Mouse (Mus musculus) megakaryocyte, adult 5-6 weeks (primary cell): ENCODE measurements around the gene Rpap3. TPM values are rescaled to one million over a fixed set of nuclear protein-coding genes. Genes with fewer than 3 reads are reported as not detected.
"Not testable (repeated sequence)": the region's sequence is repeated elsewhere in the genome, so short reads cannot be mapped to it uniquely, and the experiment has no call there.

Experiments used
- ATAC-seq: 2 replicates; pipeline ENCODE4 v1.8.0; 2016; ENCODE audit warnings: mild to moderate bottlenecking, inconsistent platforms; ENCODE audit not compliant: poor library complexity, severe bottlenecking
- total RNA-seq, 2 experiments: library from RNA; stranded (forward) in 1 of 2; stranded (reverse) in 1 of 2; fragments of 153-499, 151-499 nt in 1 of 2; fragments of 221-1000, 200-1000 nt in 1 of 2; gene quantifications; 2 replicates each; pipeline versions ENCODE4 v1.2.3 to v1.2.4; 2015 to 2017

Rpap3 gene
- total RNA-seq, 2 experiments from 2014 or later, result 6.8 to 12.8 TPM

DNA sequence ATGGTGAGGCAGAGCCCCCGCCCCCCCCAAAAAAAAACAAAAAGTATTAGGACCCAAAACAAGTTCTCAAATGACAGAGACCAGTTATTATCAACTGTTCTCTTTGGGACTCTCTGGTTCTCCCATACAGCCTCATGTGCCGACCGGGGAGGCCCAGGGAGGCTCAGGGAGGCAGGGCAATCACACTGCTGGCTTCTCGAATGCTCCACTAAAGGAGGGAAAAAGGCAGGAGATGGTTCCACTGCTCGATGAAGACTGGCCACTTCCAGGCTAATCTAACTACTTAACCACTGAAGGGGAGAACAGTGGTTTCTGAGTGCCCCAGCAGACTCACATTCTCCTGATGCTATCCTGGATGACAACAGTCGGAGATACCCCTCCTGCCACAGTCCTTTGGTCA, 6.9 kb upstream of the Rpap3 start:
- ATAC-seq, result no peak

GRCm38 (mm10) chr15:97710906-97711305, 5.3 kb upstream of the Rpap3 start:
- ATAC-seq, result no peak

- ATAC-seq, result no peak
These were observed 9.0 kb downstream of the Rpap3 start for GRCm38 (mm10) chr15:97696616-97697015.

- no peak for ATAC-seq
These were observed 12.2 kb downstream of the Rpap3 start for GRCm38 (mm10) chr15:97693411-97693810.

DNA sequence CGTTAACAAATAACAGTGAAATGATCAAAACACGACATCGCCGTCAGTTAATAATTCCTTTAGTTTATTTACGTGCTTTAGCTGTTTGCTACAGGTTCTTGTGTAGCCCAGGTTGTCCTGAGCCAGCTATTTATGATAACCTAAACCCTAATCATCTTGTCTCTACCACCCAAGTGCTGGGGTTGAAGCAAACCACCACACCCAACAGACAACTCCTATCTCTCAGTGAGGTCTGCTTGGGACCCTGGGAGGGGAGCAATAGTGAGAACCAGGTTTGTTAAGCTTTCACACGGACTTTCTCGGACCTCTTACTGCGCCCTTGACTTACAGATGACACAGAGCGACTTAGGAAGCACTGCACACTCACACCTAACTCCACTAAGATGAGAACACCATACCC, 21.5 kb downstream of the Rpap3 start:
- ATAC-seq, result no peak

DNA sequence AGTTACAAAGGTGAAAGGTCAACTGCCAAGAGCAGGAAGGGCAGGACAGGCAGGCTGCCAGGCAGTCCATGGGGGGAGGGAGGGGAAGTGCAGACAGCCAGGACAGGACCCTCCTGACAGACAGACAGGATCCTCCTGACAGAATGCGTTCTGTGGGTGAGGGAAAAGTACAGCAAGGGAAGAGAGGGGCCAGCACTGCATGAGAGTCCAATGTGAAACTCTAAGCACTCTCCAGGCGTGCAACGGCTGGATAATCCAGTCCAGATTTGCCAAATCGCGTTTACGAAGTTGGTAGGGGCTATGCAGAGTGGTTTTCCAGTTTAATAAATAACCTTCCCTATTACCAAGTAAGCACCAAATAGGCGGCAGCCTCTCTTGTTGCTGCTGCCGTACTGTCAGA, 23.6 kb downstream of the Rpap3 start:
- ATAC-seq, result no peak

GRCm38 (mm10) chr15:97679991-97680681, 25.5 kb downstream of the Rpap3 start:
- ATAC-seq, result no peak

DNA sequence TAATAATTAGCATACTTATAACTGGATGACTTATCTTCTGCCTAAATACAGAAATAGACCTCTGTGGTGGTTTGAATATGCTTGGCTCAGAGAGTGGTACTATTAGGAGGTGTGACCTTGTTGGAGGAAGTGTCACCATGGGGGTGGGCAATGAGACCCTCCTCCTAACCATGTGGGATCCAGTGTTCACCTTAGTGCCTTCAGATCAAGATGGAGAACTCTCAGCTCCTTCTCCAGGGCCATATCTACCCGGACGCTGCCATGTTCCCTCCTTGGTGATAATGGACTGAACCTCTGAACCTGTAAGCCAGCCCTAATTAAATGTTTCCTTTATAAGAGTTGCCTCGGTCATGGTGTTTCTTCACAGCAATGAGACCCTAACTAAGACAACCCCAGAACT, 28.3 kb downstream of the Rpap3 start:
- ATAC-seq, result no peak

DNA sequence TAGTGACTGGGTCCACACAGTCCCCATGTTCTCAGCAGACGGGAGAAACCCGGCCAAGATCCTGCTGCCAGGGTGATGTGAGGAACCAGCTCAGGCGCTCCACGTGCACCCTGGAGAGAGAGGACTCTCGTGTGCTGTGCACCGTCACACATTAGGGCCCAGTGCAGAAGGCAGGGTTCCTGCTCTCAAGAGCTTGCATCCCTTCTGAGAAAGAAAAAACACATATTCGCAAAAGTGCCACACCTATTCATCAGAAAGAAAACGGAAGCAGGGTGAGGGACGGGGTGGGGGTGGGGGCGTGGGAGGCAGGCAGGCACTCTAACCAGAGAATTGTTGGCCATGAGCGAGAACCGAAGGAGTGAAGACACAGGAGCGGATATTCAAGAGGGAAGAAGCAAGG, 29.7 kb downstream of the Rpap3 start:
- ATAC-seq, result no peak

- ATAC-seq, result no peak
These were observed 31.2 kb downstream of the Rpap3 start for GRCm38 (mm10) chr15:97674423-97674822.

DNA sequence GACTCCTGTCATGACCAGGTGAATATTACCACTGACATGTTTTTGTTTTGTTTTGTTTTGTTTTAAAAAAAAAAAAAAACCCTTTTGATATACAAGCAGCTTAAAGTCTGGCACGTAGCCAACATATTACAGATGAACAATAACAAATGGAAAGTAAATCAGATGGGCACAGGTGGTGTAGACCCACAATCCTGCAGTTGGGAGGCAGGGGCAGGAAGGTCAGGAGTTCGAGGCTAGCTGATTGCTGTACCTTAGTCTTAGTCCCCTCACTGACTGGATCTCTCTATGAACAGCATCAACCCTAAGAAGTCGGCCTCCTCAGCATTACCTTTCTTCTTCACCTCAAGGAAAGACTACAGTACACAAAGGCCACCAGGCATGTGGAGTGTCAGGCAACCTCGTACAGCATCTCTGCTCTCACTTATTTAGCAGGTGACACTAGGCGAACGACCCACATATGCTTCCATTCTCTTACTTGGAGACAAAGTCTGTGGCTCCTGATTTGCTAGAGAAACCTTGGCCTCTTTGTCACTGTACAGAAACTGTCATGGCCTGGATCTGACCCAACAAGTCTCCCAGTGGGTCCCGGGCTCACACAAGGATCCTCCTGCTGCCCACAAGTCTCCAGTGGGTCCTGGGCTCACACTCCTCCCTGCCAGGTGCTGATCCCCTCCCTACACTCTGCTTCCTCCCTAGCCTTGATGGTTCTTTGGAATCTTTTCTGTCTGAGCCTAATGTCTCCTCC, 32.2 kb downstream of the Rpap3 start:
- no peak for ATAC-seq

DNA sequence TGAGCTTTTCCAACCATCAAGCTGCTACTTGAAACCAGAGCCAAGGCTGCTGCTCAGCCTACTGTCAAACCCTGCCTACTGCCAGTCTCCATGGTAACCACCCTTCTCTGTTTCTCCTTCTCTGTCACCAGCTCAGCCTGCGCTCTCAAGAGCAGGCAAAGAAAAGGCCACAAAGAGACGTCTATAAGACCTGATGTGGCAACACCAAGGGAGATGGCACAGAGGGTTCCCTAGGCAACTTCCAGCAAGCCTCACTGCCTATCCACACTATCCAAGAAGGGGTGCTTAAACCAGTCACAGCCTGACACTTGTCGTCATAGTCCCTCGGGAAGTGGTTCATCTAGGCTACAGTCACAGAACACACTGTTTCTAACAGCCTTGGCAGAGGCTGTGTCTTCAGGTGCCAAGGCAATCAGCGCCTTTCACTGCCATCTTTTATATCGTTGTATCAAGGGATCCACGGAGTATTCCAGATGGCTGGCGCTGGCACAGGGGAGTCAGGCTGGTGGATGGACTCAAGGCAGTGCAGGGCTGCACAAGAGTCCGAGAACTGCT, 33.3 kb downstream of the Rpap3 start:
- no peak for ATAC-seq

GRCm38 (mm10) chr15:97670554-97670953, 35.1 kb downstream of the Rpap3 start:
- peak; percentile 40; the same call in 1 of the 2 replicates for ATAC-seq

- not testable (repeated sequence) for ATAC-seq
These were observed 37.3 kb downstream of the Rpap3 start for GRCm38 (mm10) chr15:97668158-97668877.

DNA sequence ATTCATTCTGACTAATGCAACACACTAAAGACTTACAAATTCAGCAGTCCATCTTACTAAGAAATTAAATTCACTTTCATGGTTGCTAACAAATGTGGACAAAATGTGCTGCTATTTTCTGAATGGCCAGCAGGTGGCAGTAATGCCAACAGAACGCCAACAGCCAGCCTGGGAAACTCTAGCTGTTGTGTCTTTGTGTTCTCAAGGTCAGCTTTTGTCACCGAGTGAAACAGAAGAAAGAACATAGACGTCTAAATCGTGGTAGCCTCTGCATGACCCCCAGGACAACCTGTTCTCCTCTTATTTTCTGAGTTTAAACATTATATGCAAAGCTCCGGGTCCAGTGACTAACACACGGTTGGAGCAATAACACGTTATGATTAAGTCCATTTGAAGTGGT, 38.2 kb downstream of the Rpap3 start:
- peak; percentile 52 for ATAC-seq

- ATAC-seq, result no peak
These were observed 39.2 kb downstream of the Rpap3 start for GRCm38 (mm10) chr15:97666457-97666770.

DNA sequence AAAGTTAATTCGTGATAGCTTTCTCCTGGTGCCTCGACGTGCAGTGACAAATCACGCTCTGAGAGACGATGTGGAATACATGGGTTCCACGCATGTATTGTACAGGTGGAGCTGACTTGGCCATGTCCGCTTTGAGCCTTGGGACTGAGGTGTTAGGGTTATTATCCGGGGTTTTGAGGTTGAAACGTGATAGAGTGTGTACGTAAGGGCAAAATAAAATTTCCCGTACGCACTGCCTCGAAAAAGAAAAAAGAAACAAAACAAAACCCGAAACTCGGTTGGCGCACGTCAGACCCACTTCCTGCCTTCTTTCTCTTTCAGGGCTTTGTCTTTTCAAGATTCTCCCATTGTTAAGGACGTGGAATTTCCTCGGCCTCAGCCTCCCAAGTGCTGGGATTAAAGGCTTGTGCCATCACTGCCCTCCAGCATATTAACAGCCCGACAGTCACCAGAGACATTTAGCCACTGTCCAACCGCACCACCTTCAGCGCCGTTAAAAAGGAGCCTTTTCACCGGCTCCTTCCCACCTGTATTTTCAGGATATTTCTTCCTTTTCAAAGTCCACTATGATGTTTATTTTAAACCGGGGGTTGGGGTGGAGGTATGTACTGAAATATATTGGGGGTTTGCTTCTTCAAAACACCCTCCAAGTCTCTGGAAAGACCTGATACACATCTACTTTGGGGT, 39.7 kb downstream of the Rpap3 start:
- ATAC-seq, result no peak

- peak; percentile 42 for ATAC-seq
These were observed 40.5 kb downstream of the Rpap3 start for GRCm38 (mm10) chr15:97664981-97665668.

DNA sequence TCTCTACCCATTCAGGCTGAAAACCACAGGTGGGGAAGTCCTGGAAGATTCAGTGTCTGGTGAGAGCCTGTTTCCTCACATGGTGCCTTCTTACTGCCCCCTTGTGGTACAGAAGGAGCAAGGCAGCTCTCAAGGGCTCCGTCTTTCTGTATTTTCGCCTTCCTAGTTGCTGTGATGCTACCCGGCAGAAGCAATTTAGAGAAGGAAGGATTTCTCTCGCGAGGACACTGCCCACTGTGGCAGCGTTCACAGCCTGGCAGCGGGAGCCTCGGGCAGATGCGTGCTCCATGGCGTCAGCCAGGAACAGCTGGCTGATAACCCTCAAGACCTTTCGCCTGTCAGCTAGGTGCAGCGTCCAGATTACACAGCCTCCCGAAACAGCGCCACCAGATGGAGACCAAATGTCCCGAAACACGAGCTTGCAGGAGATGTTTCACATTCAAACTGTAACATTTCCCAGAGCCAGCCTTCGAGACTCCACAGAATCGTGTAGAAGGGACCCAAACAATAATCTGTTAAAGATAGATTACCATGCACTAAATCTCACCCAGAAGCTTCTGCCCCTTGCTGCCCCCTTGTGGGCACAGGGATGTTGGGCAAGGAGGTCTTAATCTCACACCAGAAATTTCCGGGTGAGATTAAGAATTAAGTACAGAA, 41.7 kb downstream of the Rpap3 start:
- ATAC-seq, result peak; percentile 85

DNA sequence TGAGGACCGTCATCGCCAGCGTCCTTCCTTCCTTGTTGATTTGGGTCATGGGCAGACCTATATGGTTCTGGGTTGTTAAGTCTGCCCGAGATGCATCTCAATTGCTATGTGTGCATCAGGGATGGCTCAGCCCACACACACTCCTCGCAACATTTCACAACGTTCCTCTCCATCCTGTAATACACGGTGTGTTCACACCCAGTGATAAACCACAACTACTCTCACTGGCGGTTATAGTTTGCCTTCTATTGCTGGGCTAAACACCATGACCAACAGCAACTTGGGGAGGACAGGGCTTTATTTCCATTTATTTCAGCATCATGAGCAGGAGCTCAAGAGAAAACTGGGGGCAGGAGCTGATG, 46.9 kb downstream of the Rpap3 start:
- ATAC-seq, result no peak
